In genomic region chr15:77104349-77105158, GRCm38 (mm10) we compare ENCODE assay signal across 12 mouse cellular contexts. TPM values are rescaled to one million over a fixed set of nuclear protein-coding genes. Genes with fewer than 3 reads are reported as not detected.
DNase-seq lines count a peak whose midpoint lies in the region; ATAC-seq lines count a peak whose summit lies in the region.
"Had no signal": no experiment of that assay in that cellular context is flagged by ENCODE, and none has a peak within 500 bp of the region (broad histone marks: within the 10 kb centered on the region; RNA-seq: fewer than 3 reads in every experiment).

No protein-coding gene starts in this region.

- ATAC-seq in heart, embryonic 13.5 days (ENCODE audit: extremely low read depth, insufficient number of reproducible peaks, low FRiP score, low TSS enrichment): no peak
- no peak for ATAC-seq in embryonic facial prominence, embryonic 12.5 days (ENCODE audit: insufficient number of reproducible peaks, insufficient read depth, low FRiP score, low TSS enrichment)
- no peak; the same call in 1 of the 2 replicates for ATAC-seq in stomach, embryonic 14.5 days (ENCODE audit: insufficient number of reproducible peaks, insufficient read depth, low FRiP score, low read depth)

- no peak overlapping the region for H3K4me2 ChIP-seq in heart, embryonic 13.5 days
- no peak overlapping the region for H3K4me2 ChIP-seq in embryonic facial prominence, embryonic 12.5 days (replicated peaks)
- no peak overlapping the region for H3K4me2 ChIP-seq in stomach, embryonic 14.5 days (replicated peaks; ENCODE audit: low read depth, low read length)

- H3K27me3 ChIP-seq in heart, embryonic 13.5 days (replicated peaks): no peaks in the 10 kb centered on the region
- no peaks in the 10 kb centered on the region for H3K27me3 ChIP-seq in embryonic facial prominence, embryonic 12.5 days
- H3K27me3 ChIP-seq in stomach, embryonic 14.5 days (ENCODE audit: control insufficient read depth, insufficient read depth, low read length): no peaks in the 10 kb centered on the region

- peaks cover 36% of the 10 kb centered on the region for H3K4me1 ChIP-seq in heart, embryonic 13.5 days
- 0 out of 2 replicates have a peak, but pooled peaks cover 13% of the 10 kb centered on the region for H3K4me1 ChIP-seq in embryonic facial prominence, embryonic 12.5 days
- peaks cover 23% of the 10 kb centered on the region; the same call in 1 of the 2 replicates for H3K4me1 ChIP-seq in stomach, embryonic 14.5 days (ENCODE audit: control insufficient read depth, insufficient read depth, low read length)

- DNase-seq in heart, postnatal 36 days: no peak
- peak; percentile 14 for DNase-seq in lung, postnatal 10 days
- no peak for DNase-seq in lung, postnatal 36 days
- DNase-seq in left cerebral cortex, adult 11 months (ENCODE audit: low spot score): no peak
- no peak for DNase-seq in cerebellum, postnatal 4 days (ENCODE audit: low spot score in 2 of 2)

- peaks cover 75% of the 10 kb centered on the region for H3K36me3 ChIP-seq in heart, embryonic 13.5 days
- peaks cover 25% of the 10 kb centered on the region for H3K36me3 ChIP-seq in embryonic facial prominence, embryonic 12.5 days
- H3K36me3 ChIP-seq in stomach, embryonic 14.5 days (ENCODE audit: control insufficient read depth, insufficient read depth, low read length): peaks cover 13% of the 10 kb centered on the region; the same call in 1 of the 2 replicates

- H3K9me3 ChIP-seq in heart, embryonic 13.5 days: no peaks in the 10 kb centered on the region
- H3K9me3 ChIP-seq in embryonic facial prominence, embryonic 12.5 days: no peaks in the 10 kb centered on the region
- H3K9me3 ChIP-seq in stomach, embryonic 14.5 days (ENCODE audit: control insufficient read depth, low read depth, low read length): no peaks in the 10 kb centered on the region

- peak overlapping the region; percentile 49 for H3K27ac ChIP-seq in heart, embryonic 13.5 days (replicated peaks)
- peak overlapping the region; percentile 26; the same call in 1 of the 2 replicates for H3K27ac ChIP-seq in embryonic facial prominence, embryonic 12.5 days
- peak overlapping the region; percentile 39; the same call in 1 of the 2 replicates for H3K27ac ChIP-seq in stomach, embryonic 14.5 days (ENCODE audit: low read length)
- H3K27ac ChIP-seq: macrophage had no signal

- 82% methylated on average over 10 of the region's 10 CpGs for WGBS in heart, embryonic 13.5 days
- WGBS in embryonic facial prominence, embryonic 12.5 days: 78% methylated on average over 10 of the region's 10 CpGs
- 47% methylated on average over 10 of the region's 10 CpGs for WGBS in stomach, embryonic 14.5 days

- H3K9ac ChIP-seq in heart, embryonic 13.5 days: no peak overlapping the region
- no peak overlapping the region for H3K9ac ChIP-seq in embryonic facial prominence, embryonic 12.5 days
- H3K9ac ChIP-seq in stomach, embryonic 14.5 days (replicated peaks; ENCODE audit: low read depth, low read length): no peak overlapping the region

- intact Hi-C loops in heart, postnatal 36 days (cut with DNase I): no loop called here

- no peak overlapping the region for H3K4me3 ChIP-seq in heart, embryonic 13.5 days
- no peak overlapping the region for H3K4me3 ChIP-seq in embryonic facial prominence, embryonic 12.5 days
- H3K4me3 ChIP-seq in stomach, embryonic 14.5 days (ENCODE audit: low read depth, low read length): no peak overlapping the region

RNA-seq across cellular contexts. Expression of gene Mb, which starts 54.1 kb away (rescaled TPM):
- 519 and 566 TPM in 2 replicates for polyA plus RNA-seq in heart, embryonic 13.5 days (2015; fragmentation: Nextera tagmentation; extraction: Ambion mirVana)
- over 10,000 TPM; 17,938 to 18,211 TPM for total RNA-seq in heart, postnatal 36 days (2021)
- polyA plus RNA-seq in embryonic facial prominence, embryonic 12.5 days (2016; fragmentation: Nextera tagmentation; extraction: Ambion mirVana): 1.2 and 1.3 TPM in 2 replicates
- 0.39 and 1.8 TPM in 2 replicates for polyA plus RNA-seq in stomach, embryonic 14.5 days (2014; fragmentation: Nextera tagmentation; extraction: Ambion mirVana)
- total RNA-seq: CH12.LX; hematopoietic stem cell, adult 5-6 weeks; left cerebral cortex, adult 18-20 months had no signal
- polyA plus RNA-seq: macrophage had no signal

Comparison
In these comparisons a context has a peak if more than half of its experiments do, and no peak if none do; other contexts are left out.
1. RNA of gene Mb, which starts 54.1 kb away (polyA plus RNA-seq): 519 to 566 TPM in heart, embryonic 13.5 days; 1.2 to 1.3 TPM in embryonic facial prominence, embryonic 12.5 days and 0.39 to 1.8 TPM in stomach, embryonic 14.5 days; every median in the first group is over 100 times any median in the second.
2. Peak in every context shown above with its lines, with median percentiles within 50 percentile points of each other: H3K27ac ChIP-seq.